Mouse (Mus musculus): Measurements from ENCODE around the gene Grin2d. TPM values are rescaled to one million over a fixed set of nuclear protein-coding genes. Genes with fewer than 3 reads are reported as not detected.
A peak's percentile ranks its signal among the peaks of the same experiment; 100 is the strongest.

Gene Grin2d
- total and polyA plus RNA-seq, 2 experiments from 2014 or later, result 6.6 to 51.6 TPM

DNA sequence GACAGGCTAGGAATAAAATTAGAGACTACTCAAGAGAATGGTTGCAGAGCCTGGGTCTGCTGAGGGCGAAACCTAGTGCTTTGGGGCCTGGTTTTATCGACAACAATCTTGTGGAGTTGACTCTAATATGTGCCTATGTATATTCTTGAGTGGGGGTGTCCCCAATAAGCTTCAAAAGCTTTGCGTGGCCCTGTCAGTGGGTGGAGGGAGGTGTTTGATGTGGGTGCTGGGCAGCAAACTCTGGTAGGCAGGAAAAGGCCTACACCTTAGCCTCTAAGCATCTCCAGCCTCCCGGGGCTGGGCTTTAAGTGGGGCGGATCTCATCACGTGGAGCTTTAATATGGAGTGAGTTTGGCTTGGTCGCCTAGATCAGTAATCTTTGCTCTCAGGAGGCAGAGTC is 79.2 kb downstream of the Grin2d start:
- H3K9ac ChIP-seq (replicated peaks; ENCODE audit: low read length, poor library complexity, severe bottlenecking), result no peak overlapping the region
- H3K4me1 ChIP-seq (ENCODE audit: insufficient read depth, low read length), result no peaks in the 10 kb centered on the region
- no peak for TF ChIP-seq CTCF (IDR thresholded peaks at IDR 0.05)
- H3K27ac ChIP-seq (ENCODE audit: low read depth, low read length), result no peak overlapping the region
- no peak for DNase-seq (ENCODE audit: low spot score)
- H3K4me2 ChIP-seq (ENCODE audit: low read depth, low read length, poor library complexity, severe bottlenecking), result 0 out of 2 replicates have a peak overlapping the region, but pooled peaks have one; percentile 38
- 45% methylated on average over 7 of the region's 7 CpGs for WGBS
- H3K9me3 ChIP-seq (ENCODE audit: low read length), result no peaks in the 10 kb centered on the region
- ATAC-seq (ENCODE audit: low FRiP score), result no peak
- H3K36me3 ChIP-seq (ENCODE audit: insufficient read depth, low read length), result peaks cover 54% of the 10 kb centered on the region
- H3K27me3 ChIP-seq (ENCODE audit: insufficient read depth, low read length), result no peaks in the 10 kb centered on the region
- H3K4me3 ChIP-seq (ENCODE audit: low read depth, low read length), result no peak overlapping the region

- Histone ChIP-seq H3K4me1 (ENCODE audit: insufficient read depth, low read length) (no peaks in the 10 kb centered on the region), H3K4me2 (ENCODE audit: low read depth, low read length, poor library complexity, severe bottlenecking) (peak overlapping the region; percentile 38), H3K9me3 (ENCODE audit: low read length) (no peaks in the 10 kb centered on the region), H3K36me3 (ENCODE audit: insufficient read depth, low read length) (peaks cover 54% of the 10 kb centered on the region), H3K27ac (ENCODE audit: low read depth, low read length) (no peak overlapping the region), H3K27me3 (ENCODE audit: insufficient read depth, low read length) (no peaks in the 10 kb centered on the region), H3K4me3 (ENCODE audit: low read depth, low read length) (peak overlapping the region; percentile 17), H3K9ac (replicated peaks; ENCODE audit: low read length, poor library complexity, severe bottlenecking) (peak overlapping the region; percentile 30; the same call in 1 of the 2 replicates)
- WGBS, result 2% methylated on average over 19 of the region's 19 CpGs
- DNase-seq (ENCODE audit: low spot score) (no peak), ATAC-seq (ENCODE audit: low FRiP score) (no peak)
- TF ChIP-seq CTCF (IDR thresholded peaks at IDR 0.05), result no peak
These were observed 79.7 kb downstream of the Grin2d start for GRCm38 (mm10) chr7:45798511-45798836.

DNA sequence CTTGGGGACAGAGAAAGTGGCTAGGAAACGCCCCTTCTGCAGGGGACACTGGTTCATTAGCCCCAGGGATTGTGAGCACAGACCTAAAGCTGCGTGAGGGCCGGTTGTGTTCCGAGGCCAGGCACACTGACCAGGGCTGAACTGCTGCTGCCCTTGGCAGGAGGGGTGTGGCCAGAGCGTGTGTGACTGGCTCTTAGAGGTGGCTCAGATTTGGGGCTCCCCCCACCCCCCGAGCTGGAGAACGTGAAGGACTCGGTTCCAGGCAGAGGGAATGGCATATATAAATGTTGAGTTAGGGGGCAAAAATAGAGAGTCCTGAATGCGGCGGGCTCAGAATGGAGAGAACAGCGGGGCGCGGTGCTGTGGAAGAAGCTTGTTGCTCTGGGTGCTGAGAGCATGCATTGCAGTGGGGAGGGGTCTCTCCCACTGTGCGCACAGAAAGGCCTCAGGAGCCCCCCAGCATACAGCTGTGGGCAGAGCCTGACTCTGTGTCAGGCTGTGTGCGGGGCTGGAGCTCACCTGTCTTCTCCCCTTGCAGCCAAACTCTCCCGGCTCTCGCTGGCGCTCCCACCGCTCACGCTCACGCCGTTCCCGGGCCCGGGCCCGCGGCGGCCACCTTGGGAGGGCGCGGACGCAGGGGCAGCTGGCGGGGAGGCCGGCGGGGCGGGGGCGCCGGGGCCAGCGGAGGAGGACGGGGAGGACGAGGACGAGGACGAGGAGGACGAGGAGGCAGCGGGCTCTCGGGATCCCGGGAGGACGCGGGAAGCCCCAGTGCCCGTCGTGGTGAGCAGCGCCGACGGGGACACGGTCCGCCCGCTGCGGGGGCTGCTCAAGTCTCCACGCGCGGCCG is 80.3 kb downstream of the Grin2d start:
- peaks cover 55% of the 10 kb centered on the region for H3K36me3 ChIP-seq (ENCODE audit: insufficient read depth, low read length)
- 0 out of 2 replicates have a peak overlapping the region, but pooled peaks have one; percentile 2 for H3K27ac ChIP-seq (ENCODE audit: low read depth, low read length)
- DNase-seq (ENCODE audit: low spot score) (no peak), ATAC-seq (ENCODE audit: low FRiP score) (no peak; the same call in 1 of the 2 replicates)
- peak overlapping the region; percentile 17 for H3K4me3 ChIP-seq (ENCODE audit: low read depth, low read length)
- TF ChIP-seq CTCF (IDR thresholded peaks at IDR 0.05), result no peak
- WGBS, result 6% methylated on average over 52 of the region's 60 CpGs
- peak overlapping the region; percentile 38 for H3K4me2 ChIP-seq (ENCODE audit: low read depth, low read length, poor library complexity, severe bottlenecking)
- H3K9ac ChIP-seq (replicated peaks; ENCODE audit: low read length, poor library complexity, severe bottlenecking), result peak overlapping the region; percentile 30
- no peaks in the 10 kb centered on the region for H3K9me3 ChIP-seq (ENCODE audit: low read length)
- no peaks in the 10 kb centered on the region for H3K27me3 ChIP-seq (ENCODE audit: insufficient read depth, low read length)
- H3K4me1 ChIP-seq (ENCODE audit: insufficient read depth, low read length), result no peaks in the 10 kb centered on the region

GRCm38 (mm10) chr7:45796950-45797349 is 81.2 kb downstream of the Grin2d start:
- no peak for DNase-seq (ENCODE audit: low spot score)
- H3K4me2 ChIP-seq (ENCODE audit: low read depth, low read length, poor library complexity, severe bottlenecking), result peak overlapping the region; percentile 38; the same call in 1 of the 2 replicates
- no peaks in the 10 kb centered on the region for H3K27me3 ChIP-seq (ENCODE audit: insufficient read depth, low read length)
- ATAC-seq (ENCODE audit: low FRiP score), result no peak
- no peak for TF ChIP-seq CTCF (IDR thresholded peaks at IDR 0.05)
- H3K4me3 ChIP-seq (ENCODE audit: low read depth, low read length), result no peak overlapping the region
- H3K4me1 ChIP-seq (ENCODE audit: insufficient read depth, low read length), result no peaks in the 10 kb centered on the region
- peak overlapping the region; percentile 30; the same call in 1 of the 2 replicates for H3K9ac ChIP-seq (replicated peaks; ENCODE audit: low read length, poor library complexity, severe bottlenecking)
- H3K36me3 ChIP-seq (ENCODE audit: insufficient read depth, low read length), result peaks cover 55% of the 10 kb centered on the region
- WGBS, result 37% methylated on average over 6 of the region's 6 CpGs
- H3K27ac ChIP-seq (ENCODE audit: low read depth, low read length), result 0 out of 2 replicates have a peak overlapping the region, but pooled peaks have one; percentile 2
- H3K9me3 ChIP-seq (ENCODE audit: low read length), result no peaks in the 10 kb centered on the region

DNA sequence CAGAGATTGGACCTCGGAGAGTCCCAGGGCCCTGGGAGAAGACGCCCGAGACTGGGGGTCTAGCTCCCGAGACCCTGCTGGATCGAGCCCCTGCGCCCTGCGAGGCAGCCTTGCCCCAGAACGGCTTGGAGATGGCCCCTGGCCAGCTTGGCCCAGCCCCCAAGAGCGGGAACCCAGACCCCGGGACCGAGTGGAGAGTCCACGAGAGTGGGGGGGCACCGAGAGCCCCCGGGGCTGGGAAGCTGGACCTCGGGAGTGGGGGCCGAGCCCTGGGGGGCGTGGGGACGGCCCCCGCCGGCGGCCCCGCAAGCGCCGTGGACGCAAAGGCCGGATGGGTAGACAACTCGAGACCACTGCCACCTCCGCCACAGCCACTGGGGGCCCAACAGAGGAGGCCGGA is 83.2 kb downstream of the Grin2d start:
- H3K27ac ChIP-seq (ENCODE audit: low read depth, low read length), result no peak overlapping the region
- H3K9ac ChIP-seq (replicated peaks; ENCODE audit: low read length, poor library complexity, severe bottlenecking), result no peak overlapping the region
- H3K27me3 ChIP-seq (ENCODE audit: insufficient read depth, low read length), result no peaks in the 10 kb centered on the region
- H3K4me2 ChIP-seq (ENCODE audit: low read depth, low read length, poor library complexity, severe bottlenecking), result no peak overlapping the region
- DNase-seq (ENCODE audit: low spot score) (no peak), ATAC-seq (ENCODE audit: low FRiP score) (no peak)
- no peak for TF ChIP-seq CTCF (IDR thresholded peaks at IDR 0.05)
- WGBS, result 94% methylated on average over 29 of the region's 29 CpGs
- H3K4me1 ChIP-seq (ENCODE audit: insufficient read depth, low read length), result no peaks in the 10 kb centered on the region
- peaks cover 55% of the 10 kb centered on the region for H3K36me3 ChIP-seq (ENCODE audit: insufficient read depth, low read length)
- no peaks in the 10 kb centered on the region for H3K9me3 ChIP-seq (ENCODE audit: low read length)
- no peak overlapping the region for H3K4me3 ChIP-seq (ENCODE audit: low read depth, low read length)

DNA sequence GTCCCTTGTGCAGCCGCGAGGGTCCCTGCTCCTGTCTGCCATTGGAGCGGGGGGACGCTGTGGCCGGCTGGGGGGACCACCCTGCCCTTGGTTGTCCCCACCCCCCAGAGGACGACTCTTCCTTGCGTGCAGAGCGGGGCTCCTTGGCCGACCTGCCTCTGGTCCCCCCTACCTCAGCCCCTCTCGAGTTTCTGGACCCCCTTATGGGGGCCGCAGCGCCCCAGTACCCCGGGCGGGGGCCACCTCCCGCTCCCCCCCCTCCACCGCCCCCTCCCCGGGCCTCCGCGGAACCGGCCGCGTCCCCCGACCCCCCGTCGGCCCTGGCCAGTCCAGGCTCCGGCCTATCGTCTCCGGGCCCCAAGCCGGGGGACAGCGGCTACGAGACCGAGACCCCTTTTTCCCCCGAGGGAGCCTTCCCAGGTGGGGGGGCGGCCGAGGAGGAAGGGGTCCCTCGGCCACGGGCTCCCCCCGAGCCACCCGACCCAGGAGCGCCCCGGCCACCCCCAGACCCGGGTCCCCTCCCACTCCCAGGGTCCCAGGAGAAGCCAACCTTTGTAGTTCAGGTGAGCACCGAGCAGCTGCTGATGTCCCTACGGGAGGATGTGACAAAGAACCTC is 84.1 kb downstream of the Grin2d start:
- ATAC-seq (ENCODE audit: low FRiP score) (no peak), DNase-seq (ENCODE audit: low spot score) (no peak)
- Histone ChIP-seq H3K36me3 (ENCODE audit: insufficient read depth, low read length) (peaks cover 64% of the 10 kb centered on the region), H3K4me2 (ENCODE audit: low read depth, low read length, poor library complexity, severe bottlenecking) (no peak overlapping the region), H3K4me1 (ENCODE audit: insufficient read depth, low read length) (no peaks in the 10 kb centered on the region), H3K27me3 (ENCODE audit: insufficient read depth, low read length) (no peaks in the 10 kb centered on the region), H3K4me3 (ENCODE audit: low read depth, low read length) (no peak overlapping the region), H3K9me3 (ENCODE audit: low read length) (no peaks in the 10 kb centered on the region), H3K27ac (ENCODE audit: low read depth, low read length) (no peak overlapping the region), H3K9ac (replicated peaks; ENCODE audit: low read length, poor library complexity, severe bottlenecking) (no peak overlapping the region)
- WGBS, result 92% methylated on average over 42 of the region's 44 CpGs
- TF ChIP-seq CTCF (IDR thresholded peaks at IDR 0.05), result no peak
